Mouse (Mus musculus) lung, adult 2 months (tissue): ENCODE results near the gene Rspry1. TPM values are rescaled to one million over a fixed set of nuclear protein-coding genes. Genes with fewer than 3 reads are reported as not detected.

Experiments
- DNase-seq: peaks from one replicate; pipeline ENCODE4 v3.0.0; 2022
- H3K4me1 ChIP-seq: fragments of 200-500 bp; 2 replicates; pipeline ENCODE4 v1.6.1; 2011; ENCODE audit warnings: low read length; ENCODE audit not compliant: control insufficient read depth, insufficient read depth
- H3K4me3 ChIP-seq: fragments of 200-500 bp; replicated peaks from 2 replicates; pipeline ENCODE3; 2011; ENCODE audit warnings: low read depth, mild to moderate bottlenecking, control low read depth, low read length; ENCODE audit errors: extremely low read depth
- CTCF ChIP-seq: fragments of 200-500 bp; IDR thresholded peaks from 2 replicates; pipeline ENCODE4 v1.5.1; 2011; ENCODE audit warnings: mild to moderate bottlenecking, low read length, control low read depth; ENCODE audit not compliant: insufficient read depth
- POLR2A ChIP-seq: fragments of 200-500 bp; IDR thresholded peaks from 2 replicates; pipeline ENCODE4 v1.6.1; 2011; ENCODE audit warnings: low read depth, mild to moderate bottlenecking, control low read depth, low read length, borderline replicate concordance; ENCODE audit errors: extremely low read depth
- WGBS: fragments of 180-500 bp; shearing (Covaris S2); methylation state at CpG from one replicate; pipeline ENCODE4 v1.1.7; 2018; 5-methylcytosine and 5-hydroxymethylcytosine counted together
- polyA plus RNA-seq: library from polyadenylated mRNA; depleted of rRNA; stranded (reverse); fragments of >200 nt; gene quantifications from 2 replicates; pipeline ENCODE4 v1.2.3, GENCODE M21; 2012

Rspry1 gene
- polyA plus RNA-seq, 1 experiment, result 7.8 TPM

DNA sequence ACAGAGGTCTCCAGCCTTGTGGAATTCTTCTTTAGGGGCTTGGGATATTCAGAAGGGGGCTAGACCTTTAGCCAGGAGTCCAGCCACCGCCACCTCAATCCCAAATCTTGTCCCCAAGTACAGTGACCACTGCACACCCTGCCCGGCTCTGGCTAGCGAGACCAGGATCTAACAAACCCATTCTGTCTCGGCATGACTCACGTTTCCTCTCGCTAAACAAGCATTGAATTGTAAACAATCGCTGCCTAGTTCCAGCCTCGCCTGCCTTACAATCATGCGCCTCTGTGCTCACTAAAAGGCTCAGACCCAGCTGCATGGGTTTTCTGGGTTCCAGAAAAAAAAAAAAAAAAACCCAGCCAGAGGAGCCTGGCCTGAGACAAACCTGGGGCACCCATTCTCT lies 76.8 kb downstream of the Rspry1 start:
- Histone ChIP-seq H3K4me3 (no peak overlapping the region), H3K4me1 (peaks cover 39% of the 10 kb centered on the region)
- DNase-seq, result no peak
- TF ChIP-seq CTCF (no peak), POLR2A (peak; percentile 59; the same call in 1 of the 2 replicates)
- 15% methylated on average over 9 of the region's 9 CpGs for WGBS

DNA sequence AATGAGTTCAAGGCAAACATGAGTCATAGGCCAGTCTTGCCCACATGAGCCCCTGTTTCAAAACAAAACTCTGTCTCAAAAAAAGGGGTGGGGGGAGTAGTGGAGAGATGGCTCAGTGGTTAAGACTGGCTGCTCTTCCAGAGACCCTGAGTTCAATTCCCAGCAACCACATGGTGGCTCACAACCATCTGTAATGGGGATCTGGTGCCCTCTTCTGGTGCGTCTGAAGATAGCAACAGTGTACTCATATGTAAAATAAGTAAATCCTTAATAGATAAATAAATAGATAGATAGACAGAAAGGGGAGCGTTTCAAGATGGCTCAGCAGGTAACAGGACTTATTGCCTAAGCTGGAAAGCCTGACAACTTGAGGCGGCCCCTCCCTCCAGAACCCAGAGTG lies 78.7 kb downstream of the Rspry1 start:
- 91% methylated on average over 3 of the region's 3 CpGs for WGBS
- no peak for TF ChIP-seq POLR2A
- H3K4me1 ChIP-seq, result peaks cover 35% of the 10 kb centered on the region
- no peak for DNase-seq
- no peak overlapping the region for H3K4me3 ChIP-seq

DNA sequence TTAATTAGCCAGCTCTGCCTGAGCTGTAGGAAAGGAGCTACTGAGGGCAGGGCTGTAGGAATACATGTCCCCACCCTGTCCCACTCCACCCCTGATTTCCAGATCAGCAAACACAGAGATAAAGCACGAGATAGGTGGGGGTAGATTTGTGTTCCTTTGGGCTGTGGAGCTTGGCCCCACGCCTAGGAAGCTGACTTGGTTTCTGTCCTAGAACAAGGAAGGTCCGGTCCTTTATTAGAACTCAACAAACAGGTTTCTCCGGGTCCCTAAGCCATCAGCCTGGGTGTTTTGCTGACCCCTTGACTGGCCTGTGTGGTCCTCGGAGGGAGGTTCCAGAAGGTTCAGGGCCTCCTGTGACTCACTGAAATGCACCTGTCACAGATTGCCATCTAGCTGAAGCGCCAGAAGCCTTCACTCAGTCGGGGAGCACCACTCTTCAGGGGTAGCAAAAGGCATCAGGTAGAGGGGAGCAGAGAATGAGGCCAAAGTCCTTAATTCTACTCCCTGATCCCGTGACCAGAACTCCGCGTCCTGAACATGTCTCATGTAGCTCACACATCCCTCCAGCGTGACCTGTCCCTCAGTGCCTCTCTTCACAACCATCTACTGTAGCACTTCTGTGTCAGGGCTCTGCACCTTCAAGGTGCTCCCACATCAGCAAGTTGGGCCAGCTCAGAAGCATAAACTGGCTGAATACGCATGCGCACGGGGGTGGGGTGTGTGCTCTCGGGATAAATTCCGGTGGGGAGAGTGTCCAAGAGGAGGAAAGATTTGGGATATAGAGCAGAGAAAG lies 81.2 kb downstream of the Rspry1 start:
- Histone ChIP-seq H3K4me3 (no peak overlapping the region), H3K4me1 (peaks cover 34% of the 10 kb centered on the region)
- DNase-seq, result peak; percentile 58
- WGBS, result 61% methylated on average over 16 of the region's 16 CpGs
- TF ChIP-seq CTCF (no peak), POLR2A (no peak)

DNA sequence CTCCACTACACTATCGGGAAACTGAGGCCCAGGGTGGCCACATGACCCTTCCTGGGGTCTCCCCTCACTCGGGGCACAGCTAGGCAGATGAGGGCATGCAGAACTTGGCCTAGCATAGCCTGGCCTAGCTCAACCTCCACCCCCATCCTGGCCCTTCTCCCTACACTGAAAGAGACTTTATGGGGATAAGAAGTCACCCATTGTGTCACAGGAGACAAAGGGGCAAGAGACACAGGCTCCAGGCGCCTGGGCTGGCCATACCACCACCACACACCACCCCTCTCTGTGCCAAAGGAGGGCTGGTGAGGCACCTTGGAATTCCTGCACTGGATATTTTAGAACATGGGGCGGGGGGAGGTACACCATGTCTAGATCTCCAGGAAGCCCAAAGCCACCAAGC lies 82.5 kb downstream of the Rspry1 start:
- no peak for TF ChIP-seq POLR2A
- TF ChIP-seq CTCF, result no peak
- no peak for DNase-seq
- WGBS, result 86% methylated on average over 4 of the region's 4 CpGs
- no peak overlapping the region for H3K4me3 ChIP-seq
- peaks cover 31% of the 10 kb centered on the region for H3K4me1 ChIP-seq

DNA sequence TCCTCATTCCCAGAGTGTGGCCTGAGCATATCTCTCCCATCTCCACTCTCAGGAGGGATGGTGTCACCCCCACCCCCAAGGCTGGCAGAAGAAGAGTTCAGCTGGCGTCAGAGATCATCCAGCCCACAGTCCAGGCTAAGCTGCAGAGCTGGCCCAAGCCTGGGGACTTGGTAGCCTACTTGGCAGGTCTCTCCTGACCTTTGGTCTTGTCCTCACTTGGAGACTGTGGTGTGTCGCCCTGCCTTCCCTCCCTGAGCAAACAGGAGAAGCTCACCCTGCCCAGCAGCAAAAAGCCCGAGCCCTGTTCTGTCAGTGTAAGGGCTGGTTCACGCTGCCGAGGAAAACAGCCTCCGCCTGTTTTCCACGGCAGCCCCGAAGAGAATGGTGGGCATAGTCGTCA lies 84.2 kb downstream of the Rspry1 start:
- no peak for DNase-seq

DNA sequence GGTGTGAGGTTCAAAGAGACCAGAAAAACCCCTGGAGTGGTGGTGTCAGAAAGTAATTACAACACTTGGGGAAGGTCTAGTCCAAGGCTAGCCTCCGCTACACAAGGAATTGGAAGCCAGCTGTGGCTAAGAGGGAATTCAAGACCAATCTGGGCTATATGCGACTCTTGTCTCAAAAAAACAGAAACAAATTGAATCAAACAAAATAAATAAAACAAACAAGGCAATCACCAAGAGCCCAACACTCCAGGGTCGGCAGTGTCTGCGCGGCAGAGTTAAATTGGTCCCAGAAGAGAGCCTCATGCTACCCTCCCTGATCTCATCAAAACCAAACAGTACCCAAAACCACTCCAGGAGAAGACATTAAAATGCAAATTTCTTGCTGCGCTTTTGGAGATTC lies 93.0 kb downstream of the Rspry1 start:
- 34% methylated on average over 6 of the region's 6 CpGs for WGBS
- Histone ChIP-seq H3K4me3 (no peak overlapping the region), H3K4me1 (peaks cover 8% of the 10 kb centered on the region)
- no peak for DNase-seq
- TF ChIP-seq CTCF, result no peak
- TF ChIP-seq POLR2A, result no peak

More for the DNA sequence above, 84.2 kb downstream of the Rspry1 start:
- 44% methylated on average over 9 of the region's 9 CpGs for WGBS
- no peak for TF ChIP-seq CTCF
- TF ChIP-seq POLR2A, result no peak
- Histone ChIP-seq H3K4me3 (no peak overlapping the region), H3K4me1 (peaks cover 30% of the 10 kb centered on the region)

DNA sequence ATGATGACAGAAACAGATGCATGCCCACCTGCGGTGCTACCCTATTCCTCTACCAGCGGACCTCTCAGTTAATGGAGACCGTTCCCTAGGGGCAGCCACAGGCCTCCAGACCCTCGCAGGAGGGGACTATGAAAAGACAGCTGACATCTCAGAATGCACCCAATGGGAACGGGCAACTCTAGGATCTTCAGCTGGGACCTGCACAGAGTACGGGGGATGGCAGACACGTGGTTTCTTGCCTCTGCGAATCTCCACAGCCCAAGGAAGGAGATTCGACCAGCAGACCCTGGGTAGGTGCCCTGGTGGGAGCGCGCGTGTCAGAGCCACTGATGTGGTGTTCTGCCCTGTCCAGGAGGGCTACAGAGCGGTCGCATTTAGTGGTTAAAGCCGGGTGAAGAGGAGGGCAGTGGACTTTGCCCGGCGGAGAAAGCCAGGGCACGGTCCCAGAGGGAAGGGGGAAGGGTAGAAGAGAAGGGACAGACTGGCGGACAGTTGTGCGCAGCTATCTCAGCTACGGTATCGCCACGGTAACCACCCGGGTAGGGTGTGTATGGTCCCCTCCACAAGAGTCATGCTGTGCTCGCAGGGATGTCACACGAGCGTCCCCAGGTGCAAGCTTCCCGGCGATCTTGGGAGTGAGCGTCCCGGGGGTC lies 93.7 kb downstream of the Rspry1 start:
- Histone ChIP-seq H3K4me3 (peak overlapping the region; percentile 69), H3K4me1 (peaks cover 8% of the 10 kb centered on the region)
- 4% methylated on average over 31 of the region's 31 CpGs for WGBS
- DNase-seq, result no peak
- TF ChIP-seq CTCF, result no peak
- no peak for TF ChIP-seq POLR2A

DNA sequence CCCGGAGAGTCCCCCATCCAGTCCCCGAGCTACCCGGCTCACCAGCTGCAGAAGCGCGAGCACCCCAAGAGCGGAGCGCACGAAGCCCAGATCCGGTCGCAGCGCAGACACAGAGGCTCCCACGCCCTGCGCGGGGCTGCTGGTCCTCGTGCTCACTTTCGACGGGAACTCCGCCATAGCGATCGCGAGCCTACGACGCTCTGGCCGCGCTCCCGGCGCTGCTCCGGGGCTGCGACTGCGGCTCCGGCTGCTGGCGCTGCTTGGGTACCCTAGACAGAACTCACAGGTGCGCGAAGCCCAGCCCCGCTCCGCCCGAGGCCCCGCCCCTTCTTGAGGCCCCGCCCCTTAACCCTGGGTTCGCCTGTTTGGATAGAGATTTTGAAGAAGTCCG lies 94.3 kb downstream of the Rspry1 start, which contains the start of gene Pllp:
Gene Pllp (minus strand): TSS at position 285 of the 391 bp plus-strand sequence.
- Histone ChIP-seq H3K4me3 (peak within 1 kb of the TSS; percentile 69), H3K4me1 (peaks cover 8% of the 10 kb centered on the region)
- under 1% methylated on average over 41 of the region's 41 CpGs for WGBS
- TF ChIP-seq POLR2A, result peak; percentile 64; the same call in 1 of the 2 replicates
- TF ChIP-seq CTCF, result no peak
- DNase-seq, result no peak

DNA sequence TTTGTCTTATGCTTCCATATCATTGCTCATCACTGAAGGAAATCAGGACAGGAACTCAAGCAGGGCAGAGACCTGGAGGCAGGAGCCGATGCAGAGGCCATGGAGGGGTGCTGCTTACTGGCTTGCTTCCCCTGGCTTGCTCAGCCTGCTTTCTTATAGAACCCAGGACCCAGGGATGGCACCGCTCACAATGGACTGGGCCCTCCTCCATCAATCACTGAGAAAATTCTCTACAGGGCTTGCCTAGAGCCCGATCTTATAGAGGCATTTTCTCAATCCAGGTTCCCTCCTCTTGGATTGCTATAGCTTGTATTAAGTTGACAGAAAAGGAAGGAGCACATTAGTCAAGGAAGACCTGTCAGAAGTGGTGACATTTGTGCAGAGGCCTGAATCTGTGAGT lies 94.8 kb downstream of the Rspry1 start:
- WGBS, result 44% methylated on average over 3 of the region's 3 CpGs
- TF ChIP-seq POLR2A (no peak), CTCF (no peak)
- no peak overlapping the region for H3K4me3 ChIP-seq
- DNase-seq, result no peak
- H3K4me1 ChIP-seq, result peaks cover 8% of the 10 kb centered on the region

DNA sequence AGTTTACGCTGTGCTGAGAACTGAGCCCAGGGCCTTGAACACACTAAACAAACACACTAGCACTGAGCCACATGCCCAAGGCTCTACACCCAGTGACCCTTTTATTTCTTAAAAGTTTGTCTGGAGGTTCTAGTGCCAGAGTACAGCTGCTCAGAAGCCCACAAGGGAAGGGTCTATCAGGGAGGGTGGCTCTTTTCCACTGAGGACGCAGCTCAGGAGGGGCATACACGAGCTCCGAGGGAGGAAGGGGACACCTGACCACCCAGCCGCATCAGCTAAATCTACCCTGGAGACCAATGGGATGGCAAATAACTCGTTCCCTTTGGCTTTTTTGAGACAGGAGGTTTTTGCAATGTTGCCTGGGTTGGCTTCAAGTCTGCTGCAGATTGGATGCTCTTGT lies 96.2 kb downstream of the Rspry1 start:
- no peak overlapping the region for H3K4me3 ChIP-seq
- TF ChIP-seq POLR2A, result no peak
- no peak for TF ChIP-seq CTCF
- peaks cover 2% of the 10 kb centered on the region; the same call in 1 of the 2 replicates for H3K4me1 ChIP-seq
- 83% methylated on average over 6 of the region's 6 CpGs for WGBS
- DNase-seq, result no peak
